ENCODE assay signal across 16 mouse cellular contexts in genomic region chr9:109118106-109118505, GRCm38 (mm10). TPM values are rescaled to one million over a fixed set of nuclear protein-coding genes. Genes with fewer than 3 reads are reported as not detected.
A peak's percentile ranks its signal among the peaks of the same experiment; 100 is the strongest.
DNase-seq lines count a peak whose midpoint lies in the region; ATAC-seq and TF ChIP-seq lines count a peak whose summit lies in the region.
"Had no signal": no experiment of that assay in that cellular context is flagged by ENCODE, and none has a peak within 500 bp of the region (broad histone marks: within the 10 kb centered on the region; RNA-seq: fewer than 3 reads in every experiment).

No protein-coding gene starts in this region.

- no peak for TF ChIP-seq CTCF in heart, postnatal 0 days (IDR thresholded peaks at IDR 0.05; ENCODE audit: low read depth)

- DNase-seq in heart, postnatal 0 days (ENCODE audit: low spot score), result no peak
- no peak for DNase-seq in neural tube, embryonic 10.5 days (ENCODE audit: extremely low spot score, low spot score)
- DNase-seq in lung, adult 18-20 months, result peak; percentile 53 to 59
- DNase-seq in skeletal muscle tissue, adult 2 months (ENCODE audit: low read depth, low spot score), result peak; percentile 43
- no peak for DNase-seq in right cerebral cortex, adult 18-20 months
- DNase-seq: forebrain, postnatal 0 days; right cerebral cortex, postnatal 14 days had no signal

- H3K9me3 ChIP-seq in heart, postnatal 0 days (replicated peaks; ENCODE audit: control insufficient read depth, low read length), result no peaks in the 10 kb centered on the region
- H3K9me3 ChIP-seq in heart, embryonic 12.5 days (replicated peaks), result no peaks in the 10 kb centered on the region
- H3K9me3 ChIP-seq in neural tube, embryonic 13.5 days, result no peaks in the 10 kb centered on the region
- H3K9me3 ChIP-seq: embryonic facial prominence, embryonic 15.5 days; megakaryocyte, embryonic 14.5 days; neural tube, embryonic 12.5 days had no signal

- no peak overlapping the region for H3K4me3 ChIP-seq in heart, postnatal 0 days (ENCODE audit: low read depth, low read length)
- no peak overlapping the region for H3K4me3 ChIP-seq in heart, embryonic 12.5 days
- H3K4me3 ChIP-seq in neural tube, embryonic 13.5 days, result no peak overlapping the region
- H3K4me3 ChIP-seq: embryonic facial prominence, embryonic 15.5 days; megakaryocyte, embryonic 14.5 days; neural tube, embryonic 12.5 days had no signal

- no peak overlapping the region for H3K9ac ChIP-seq in heart, postnatal 0 days (replicated peaks; ENCODE audit: low read depth, low read length)
- no peak overlapping the region for H3K9ac ChIP-seq in heart, embryonic 12.5 days
- H3K9ac ChIP-seq in neural tube, embryonic 13.5 days, result no peak overlapping the region
- H3K9ac ChIP-seq: embryonic facial prominence, embryonic 15.5 days; forebrain, postnatal 0 days; neural tube, embryonic 12.5 days had no signal

- H3K4me1 ChIP-seq in heart, postnatal 0 days (ENCODE audit: control insufficient read depth, insufficient read depth), result no peaks in the 10 kb centered on the region
- peaks cover 3% of the 10 kb centered on the region; the same call in 1 of the 2 replicates for H3K4me1 ChIP-seq in heart, embryonic 12.5 days (replicated peaks)
- no peaks in the 10 kb centered on the region for H3K4me1 ChIP-seq in neural tube, embryonic 13.5 days (replicated peaks)
- H3K4me1 ChIP-seq: neural tube, embryonic 12.5 days had no signal

- H3K36me3 ChIP-seq in heart, postnatal 0 days (replicated peaks; ENCODE audit: control insufficient read depth, insufficient read depth, low read length), result peaks cover 65% of the 10 kb centered on the region
- peaks cover 69% of the 10 kb centered on the region for H3K36me3 ChIP-seq in heart, embryonic 12.5 days
- peaks cover 74% of the 10 kb centered on the region for H3K36me3 ChIP-seq in neural tube, embryonic 13.5 days

- ATAC-seq in heart, postnatal 0 days (ENCODE audit: insufficient read depth, low read depth), result peak; percentile 34; the same call in 1 of the 2 replicates
- ATAC-seq in heart, embryonic 12.5 days (ENCODE audit: insufficient number of reproducible peaks, low FRiP score), result no peak
- ATAC-seq in neural tube, embryonic 13.5 days (ENCODE audit: low read depth), result 0 out of 2 replicates have a peak, but pooled peaks have one; percentile 10
- ATAC-seq: forebrain, postnatal 0 days; intestine, embryonic 16.5 days had no signal

- H3K4me2 ChIP-seq in heart, postnatal 0 days (ENCODE audit: low read depth, low read length), result no peak overlapping the region
- no peak overlapping the region for H3K4me2 ChIP-seq in heart, embryonic 12.5 days
- no peak overlapping the region for H3K4me2 ChIP-seq in neural tube, embryonic 13.5 days
- H3K4me2 ChIP-seq: embryonic facial prominence, embryonic 15.5 days; neural tube, embryonic 12.5 days had no signal

- no peaks in the 10 kb centered on the region for H3K27me3 ChIP-seq in heart, postnatal 0 days (ENCODE audit: control insufficient read depth, insufficient read depth, low read length)
- no peaks in the 10 kb centered on the region for H3K27me3 ChIP-seq in heart, embryonic 12.5 days (replicated peaks)
- no peaks in the 10 kb centered on the region for H3K27me3 ChIP-seq in neural tube, embryonic 13.5 days
- H3K27me3 ChIP-seq: embryonic facial prominence, embryonic 15.5 days; neural tube, embryonic 12.5 days had no signal

- H3K27ac ChIP-seq in heart, postnatal 0 days (ENCODE audit: low read depth), result no peak overlapping the region
- H3K27ac ChIP-seq in heart, embryonic 12.5 days (ENCODE audit: poor library complexity, severe bottlenecking), result no peak overlapping the region
- H3K27ac ChIP-seq in neural tube, embryonic 13.5 days (replicated peaks), result no peak overlapping the region
- H3K27ac ChIP-seq: embryonic facial prominence, embryonic 15.5 days; neural tube, embryonic 12.5 days had no signal

- 76% methylated on average over 4 of the region's 4 CpGs for WGBS in heart, postnatal 0 days
- WGBS in heart, embryonic 12.5 days, result 78% methylated on average over 4 of the region's 4 CpGs
- WGBS in neural tube, embryonic 13.5 days, result 98% methylated on average over 4 of the region's 4 CpGs

- no peak for TF ChIP-seq EP300 in heart, postnatal 0 days (IDR thresholded peaks at IDR 0.05; ENCODE audit: low read depth)

RNA-seq across cellular contexts. Expression of gene Plxnb1, which starts 22.9 kb away (rescaled TPM):
- total RNA-seq in heart, postnatal 0 days (2014; rRNA removed; ENCODE audit: low replicate concordance), result 26.1 and 54.3 TPM in 2 replicates
- 3.0 and 3.3 TPM in 2 replicates for polyA plus RNA-seq in heart, postnatal 0 days (2015; fragmentation: Nextera tagmentation; extraction: Ambion mirVana)
- 11.1 and 11.7 TPM in 2 replicates for polyA plus RNA-seq in heart, embryonic 12.5 days (2016; fragmentation: Nextera tagmentation; extraction: Ambion mirVana)
- polyA plus RNA-seq in neural tube, embryonic 13.5 days (2015; fragmentation: Nextera tagmentation; extraction: Ambion mirVana), result 19.9 and 22.2 TPM in 2 replicates

RNA-seq across cellular contexts. Expression of gene Tma7, which starts 35.7 kb away (rescaled TPM):
- 70.4 and 74.5 TPM in 2 replicates for total RNA-seq in heart, postnatal 0 days (2014; rRNA removed; ENCODE audit: low replicate concordance)
- 490 and 527 TPM in 2 replicates for polyA plus RNA-seq in heart, postnatal 0 days (2015; fragmentation: Nextera tagmentation; extraction: Ambion mirVana)
- 715 and 742 TPM in 2 replicates for polyA plus RNA-seq in heart, embryonic 12.5 days (2016; fragmentation: Nextera tagmentation; extraction: Ambion mirVana)
- polyA plus RNA-seq in neural tube, embryonic 13.5 days (2015; fragmentation: Nextera tagmentation; extraction: Ambion mirVana), result 726 and 792 TPM in 2 replicates

RNA-seq across cellular contexts. Expression of gene Ccdc51, which starts 35.8 kb away (rescaled TPM):
- 11.6 and 19.5 TPM in 2 replicates for total RNA-seq in heart, postnatal 0 days (2014; rRNA removed; ENCODE audit: low replicate concordance)
- 14.3 and 14.6 TPM in 2 replicates for polyA plus RNA-seq in heart, postnatal 0 days (2015; fragmentation: Nextera tagmentation; extraction: Ambion mirVana)
- polyA plus RNA-seq in heart, embryonic 12.5 days (2016; fragmentation: Nextera tagmentation; extraction: Ambion mirVana), result 14.6 and 16.3 TPM in 2 replicates
- polyA plus RNA-seq in neural tube, embryonic 13.5 days (2015; fragmentation: Nextera tagmentation; extraction: Ambion mirVana), result 14.2 and 15.5 TPM in 2 replicates

RNA-seq across cellular contexts. Expression of gene Fbxw21, which starts 43.7 kb away (rescaled TPM):
- not detected in 2 replicates for total RNA-seq in heart, postnatal 0 days (2014; rRNA removed; ENCODE audit: low replicate concordance)
- polyA plus RNA-seq in heart, postnatal 0 days (2015; fragmentation: Nextera tagmentation; extraction: Ambion mirVana), result not detected in 2 replicates
- polyA plus RNA-seq in heart, embryonic 12.5 days (2016; fragmentation: Nextera tagmentation; extraction: Ambion mirVana), result not detected in 2 replicates
- polyA plus RNA-seq in neural tube, embryonic 13.5 days (2015; fragmentation: Nextera tagmentation; extraction: Ambion mirVana), result not detected in 2 replicates
- total RNA-seq: forebrain, postnatal 0 days; left cerebral cortex, postnatal 10 days had no signal
- polyA plus RNA-seq: embryonic facial prominence, embryonic 15.5 days; forebrain, postnatal 0 days; heart, embryonic 16.5 days; intestine, embryonic 16.5 days; neural tube, embryonic 12.5 days; stomach, embryonic 16.5 days had no signal

RNA-seq across cellular contexts. Expression of gene Atrip, which starts 44.2 kb away (rescaled TPM):
- 17.1 and 31.2 TPM in 2 replicates for total RNA-seq in heart, postnatal 0 days (2014; rRNA removed; ENCODE audit: low replicate concordance)
- 11.1 and 11.7 TPM in 2 replicates for polyA plus RNA-seq in heart, postnatal 0 days (2015; fragmentation: Nextera tagmentation; extraction: Ambion mirVana)
- polyA plus RNA-seq in heart, embryonic 12.5 days (2016; fragmentation: Nextera tagmentation; extraction: Ambion mirVana), result 17.9 and 19.6 TPM in 2 replicates
- polyA plus RNA-seq in neural tube, embryonic 13.5 days (2015; fragmentation: Nextera tagmentation; extraction: Ambion mirVana), result 26.3 and 29.5 TPM in 2 replicates

Comparison
In these comparisons a context has a peak if more than half of its experiments do, and no peak if none do; other contexts are left out.
1. DNase-seq: peak in lung, adult 18-20 months (2 of 2) and skeletal muscle tissue, adult 2 months (single experiment); none in heart, postnatal 0 days (single experiment), neural tube, embryonic 10.5 days (single experiment) and right cerebral cortex, adult 18-20 months (single experiment).